Mouse (Mus musculus) urinary bladder, postnatal 14 days (tissue): ENCODE measurements at regions not wholly inside any gene's neighbourhood (a gene's known extent, or its start where the extent isn't known, plus 50 kb on each side); places are given as distances from the start of the nearest gene placed in this dataset.

Experiments
- DNase-seq: peaks from one replicate; pipeline ENCODE4 v3.0.0; 2021; ENCODE audit warnings: low spot score

- no peak for DNase-seq
Measured at GRCm38 (mm10) chr1:185617691-185618090, 163.0 kb downstream of the Slc30a10 start.

GRCm38 (mm10) chr1:185619011-185619410 is 164.4 kb downstream of the Slc30a10 start:
- DNase-seq = no peak

- no peak for DNase-seq
Measured at GRCm38 (mm10) chr1:185628401-185628800, 173.8 kb downstream of the Slc30a10 start.

GRCm38 (mm10) chr1:185629976-185630375 is 175.3 kb downstream of the Slc30a10 start:
- no peak for DNase-seq

GRCm38 (mm10) chr1:185638631-185639030 is 184.0 kb downstream of the Slc30a10 start:
- no peak for DNase-seq

GRCm38 (mm10) chr1:185639486-185639885 is 184.8 kb downstream of the Slc30a10 start:
- no peak for DNase-seq

GRCm38 (mm10) chr1:185644026-185644425 is 189.4 kb downstream of the Slc30a10 start:
- peak; percentile 16 for DNase-seq

GRCm38 (mm10) chr1:185648128-185648527 is 193.5 kb downstream of the Slc30a10 start:
- no peak for DNase-seq

- DNase-seq = no peak
Measured at GRCm38 (mm10) chr1:185648926-185649325, 194.3 kb downstream of the Slc30a10 start.

GRCm38 (mm10) chr1:185650926-185651325 is 196.3 kb downstream of the Slc30a10 start:
- DNase-seq = no peak

GRCm38 (mm10) chr1:185655021-185655420 is 200.4 kb downstream of the Slc30a10 start:
- DNase-seq = no peak

GRCm38 (mm10) chr1:185655461-185655860 is 200.8 kb downstream of the Slc30a10 start:
- DNase-seq = no peak

- DNase-seq = no peak
Measured at GRCm38 (mm10) chr1:185657286-185657685, 202.6 kb downstream of the Slc30a10 start.

GRCm38 (mm10) chr1:185659476-185659875 is 204.8 kb downstream of the Slc30a10 start:
- no peak for DNase-seq

- no peak for DNase-seq
Measured at GRCm38 (mm10) chr1:185662336-185662735, 207.7 kb downstream of the Slc30a10 start.

GRCm38 (mm10) chr1:185670029-185670741 is 215.5 kb downstream of the Slc30a10 start:
- no peak for DNase-seq

GRCm38 (mm10) chr1:185672940-185673339 is 218.3 kb downstream of the Slc30a10 start:
- no peak for DNase-seq

GRCm38 (mm10) chr1:185675674-185676420 is 221.2 kb downstream of the Slc30a10 start:
- DNase-seq = no peak

GRCm38 (mm10) chr1:185681610-185682457 is 227.2 kb downstream of the Slc30a10 start:
- DNase-seq = peak; percentile 86

GRCm38 (mm10) chr1:185682458-185682750 is 227.8 kb downstream of the Slc30a10 start:
- no peak for DNase-seq

- DNase-seq = no peak
Measured at GRCm38 (mm10) chr1:185684638-185685037, 230.0 kb downstream of the Slc30a10 start.

GRCm38 (mm10) chr1:185688506-185688905 is 233.9 kb downstream of the Slc30a10 start:
- DNase-seq = no peak

- DNase-seq = no peak
Measured at GRCm38 (mm10) chr1:185695394-185695793, 240.7 kb downstream of the Slc30a10 start.
